Mouse (Mus musculus): ENCODE results near the gene Mettl13. TPM values are rescaled to one million over a fixed set of nuclear protein-coding genes. Genes with fewer than 3 reads are reported as not detected.

Gene Mettl13
- total RNA-seq, 1 experiment from 2014 or later, result 18.9 TPM

GRCm38 (mm10) chr1:162548917-162549613, 714 bp upstream of the Mettl13 start:
- no peak; a peak in 1 of 4 replicates for ATAC-seq (replicated peaks in 1 of 2; ENCODE audit: insufficient read depth in 1 of 2, low FRiP score in 2 of 2, low TSS enrichment in 1 of 2, low read depth in 1 of 2, poor library complexity in 2 of 2, severe bottlenecking in 2 of 2)

DNA sequence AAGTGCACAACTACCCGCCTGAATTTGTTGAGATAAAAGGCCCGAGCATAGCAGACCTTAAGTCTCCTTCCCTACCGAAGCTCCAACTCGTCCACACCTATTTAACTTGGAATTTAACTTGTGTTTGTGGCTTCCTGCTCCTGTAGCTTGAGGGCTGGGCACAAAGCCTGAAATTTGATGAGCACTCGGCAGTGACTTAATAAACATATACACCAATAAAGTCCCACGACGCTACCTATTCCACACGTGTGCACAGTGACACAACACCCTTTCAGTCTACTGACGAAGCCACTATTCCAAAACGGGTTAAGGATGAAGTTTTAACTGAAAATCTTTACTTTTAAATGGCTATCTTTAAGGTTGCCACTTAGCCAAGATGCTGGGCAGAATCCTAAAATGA, 744 bp downstream of the Mettl13 start:
- no peak for ATAC-seq (replicated peaks in 1 of 2; ENCODE audit: insufficient read depth in 1 of 2, low FRiP score in 2 of 2, low TSS enrichment in 1 of 2, low read depth in 1 of 2, poor library complexity in 2 of 2, severe bottlenecking in 2 of 2)

DNA sequence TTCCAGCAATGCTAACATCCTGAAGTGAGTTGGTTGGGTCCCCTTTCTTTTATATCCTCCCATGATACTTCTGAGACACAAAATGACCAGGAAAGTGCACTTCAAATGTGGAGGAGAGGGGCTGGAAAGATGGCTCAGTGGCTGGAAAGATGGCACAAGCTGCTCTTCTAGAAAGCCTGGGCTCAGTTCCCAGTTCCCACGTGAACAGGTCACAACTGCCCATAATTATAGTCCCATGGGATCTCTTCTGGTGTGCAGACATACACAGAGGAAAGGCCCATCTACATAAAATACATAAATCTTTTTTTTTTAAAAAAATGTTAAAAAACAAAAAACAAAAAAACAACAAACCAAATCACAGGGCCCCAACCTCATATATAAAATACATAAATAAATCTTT, 5.1 kb downstream of the Mettl13 start:
- ATAC-seq (replicated peaks in 1 of 2; ENCODE audit: insufficient read depth in 1 of 2, low FRiP score in 2 of 2, low TSS enrichment in 1 of 2, low read depth in 1 of 2, poor library complexity in 2 of 2, severe bottlenecking in 2 of 2), result no peak

DNA sequence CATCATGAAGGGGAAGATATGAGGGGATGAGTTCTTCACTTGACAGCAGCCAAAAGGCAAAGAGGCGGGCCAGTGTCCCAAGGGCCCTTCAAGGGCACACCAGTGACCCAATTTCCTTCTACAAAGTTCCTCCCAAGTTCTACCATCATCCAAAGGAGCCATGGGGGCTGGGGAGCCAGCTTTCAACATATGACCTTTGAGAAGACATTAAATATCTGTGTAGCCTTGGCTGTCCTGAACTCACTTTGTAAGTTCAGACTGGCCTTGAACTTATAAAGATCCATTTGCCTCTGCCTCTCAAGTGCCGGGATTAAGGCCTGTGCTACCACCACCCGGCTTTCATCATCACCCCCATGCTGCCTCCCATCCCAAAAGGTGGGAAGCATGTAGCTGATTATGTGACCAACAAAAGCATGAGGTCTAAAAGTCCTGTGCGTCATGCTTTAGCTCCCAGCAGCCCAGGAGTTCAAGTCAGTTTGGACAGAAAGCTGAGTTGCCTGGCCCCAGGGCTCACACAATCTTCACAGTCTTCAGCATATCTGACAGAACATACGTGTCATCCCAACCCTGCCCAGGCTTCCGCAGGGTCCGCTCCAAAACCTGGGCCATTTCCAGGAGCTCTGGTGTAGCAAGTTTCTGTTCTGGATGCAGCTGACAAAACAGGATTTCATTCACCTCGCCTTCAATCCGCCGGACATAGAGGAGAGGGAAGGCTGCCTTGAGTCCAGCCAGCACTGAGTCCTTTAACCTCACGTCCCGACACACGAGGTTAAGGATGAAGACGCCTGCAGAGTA, 14.4 kb downstream of the Mettl13 start:
- no peak for ATAC-seq (replicated peaks in 1 of 2; ENCODE audit: insufficient read depth in 1 of 2, low FRiP score in 2 of 2, low TSS enrichment in 1 of 2, low read depth in 1 of 2, poor library complexity in 2 of 2, severe bottlenecking in 2 of 2)

DNA sequence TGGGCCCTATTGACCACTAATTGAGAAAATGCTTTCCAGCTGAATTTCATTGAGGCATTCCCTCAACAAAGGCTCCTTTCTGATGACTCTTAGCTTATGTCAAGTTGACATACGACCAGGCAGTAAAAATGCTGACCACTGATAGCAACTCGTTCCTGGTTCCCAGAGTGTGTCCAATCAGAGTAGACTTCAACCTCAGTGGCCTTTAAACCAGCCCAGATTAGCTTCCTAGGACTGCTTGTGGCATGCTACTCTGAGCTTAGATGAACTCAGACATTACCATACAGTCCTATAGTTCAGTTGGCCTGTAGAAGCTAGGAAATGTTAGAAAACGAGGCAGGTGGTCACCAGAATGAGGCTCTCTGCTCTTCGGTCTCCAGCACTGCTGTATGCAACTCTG, 16.0 kb downstream of the Mettl13 start:
- ATAC-seq (replicated peaks in 1 of 2; ENCODE audit: insufficient read depth in 1 of 2, low FRiP score in 2 of 2, low TSS enrichment in 1 of 2, low read depth in 1 of 2, poor library complexity in 2 of 2, severe bottlenecking in 2 of 2), result no peak

DNA sequence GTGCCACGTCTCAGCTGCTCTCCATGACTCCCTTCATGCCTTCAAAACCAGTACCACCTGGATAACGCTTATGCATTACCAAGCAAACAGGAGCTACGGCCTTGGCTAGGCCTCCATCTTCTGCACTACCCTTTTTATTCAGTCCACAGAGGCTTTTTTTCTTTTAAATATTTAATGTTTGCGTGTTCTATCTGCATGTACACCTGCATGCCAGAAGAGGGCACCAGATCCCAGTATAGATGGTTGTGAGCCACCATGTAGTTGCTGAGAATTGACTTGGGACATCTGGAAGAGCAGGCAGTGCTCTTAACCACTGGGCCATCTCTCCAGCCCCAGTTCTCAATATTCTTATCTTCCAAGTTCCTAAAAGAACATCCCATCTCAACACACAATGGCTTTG, 16.8 kb downstream of the Mettl13 start:
- ATAC-seq (replicated peaks in 1 of 2; ENCODE audit: insufficient read depth in 1 of 2, low FRiP score in 2 of 2, low TSS enrichment in 1 of 2, low read depth in 1 of 2, poor library complexity in 2 of 2, severe bottlenecking in 2 of 2), result no peak

- no peak for ATAC-seq (replicated peaks in 1 of 2; ENCODE audit: insufficient read depth in 1 of 2, low FRiP score in 2 of 2, low TSS enrichment in 1 of 2, low read depth in 1 of 2, poor library complexity in 2 of 2, severe bottlenecking in 2 of 2)
Observed at GRCm38 (mm10) chr1:162530666-162531065, 17.7 kb downstream of the Mettl13 start.

- ATAC-seq (replicated peaks in 1 of 2; ENCODE audit: insufficient read depth in 1 of 2, low FRiP score in 2 of 2, low TSS enrichment in 1 of 2, low read depth in 1 of 2, poor library complexity in 2 of 2, severe bottlenecking in 2 of 2), result no peak
Observed at GRCm38 (mm10) chr1:162529651-162530050, 18.7 kb downstream of the Mettl13 start.

DNA sequence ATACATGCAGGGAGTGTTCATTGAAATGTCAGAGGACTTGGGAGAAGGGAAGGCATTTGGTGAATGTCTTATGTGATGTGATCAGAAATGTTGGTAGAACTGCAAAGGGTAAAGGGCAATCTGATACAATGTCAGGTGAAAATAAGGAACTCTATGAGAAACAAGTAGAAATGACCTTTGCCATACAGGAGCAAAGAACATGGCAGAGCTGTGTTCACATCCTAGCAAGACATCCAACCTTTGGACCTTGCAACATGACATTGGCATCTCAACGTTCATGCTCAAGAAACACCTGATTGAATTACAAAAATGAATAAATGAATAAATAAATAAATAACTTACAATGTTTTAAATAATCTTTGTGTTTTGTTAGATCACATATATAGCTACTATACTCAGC, 33.2 kb downstream of the Mettl13 start:
- no peak for ATAC-seq (replicated peaks in 1 of 2; ENCODE audit: insufficient read depth in 1 of 2, low FRiP score in 2 of 2, low TSS enrichment in 1 of 2, low read depth in 1 of 2, poor library complexity in 2 of 2, severe bottlenecking in 2 of 2)

GRCm38 (mm10) chr1:162510013-162510356, 38.4 kb downstream of the Mettl13 start:
- ATAC-seq (replicated peaks in 1 of 2; ENCODE audit: insufficient read depth in 1 of 2, low FRiP score in 2 of 2, low TSS enrichment in 1 of 2, low read depth in 1 of 2, poor library complexity in 2 of 2, severe bottlenecking in 2 of 2), result peak; percentile 23 to 52; a peak in 2 of 4 replicates

GRCm38 (mm10) chr1:162509329-162510012, 38.9 kb downstream of the Mettl13 start:
- ATAC-seq (replicated peaks in 1 of 2; ENCODE audit: insufficient read depth in 1 of 2, low FRiP score in 2 of 2, low TSS enrichment in 1 of 2, low read depth in 1 of 2, poor library complexity in 2 of 2, severe bottlenecking in 2 of 2), result peak; percentile 44 to 56; a peak in 3 of 4 replicates

DNA sequence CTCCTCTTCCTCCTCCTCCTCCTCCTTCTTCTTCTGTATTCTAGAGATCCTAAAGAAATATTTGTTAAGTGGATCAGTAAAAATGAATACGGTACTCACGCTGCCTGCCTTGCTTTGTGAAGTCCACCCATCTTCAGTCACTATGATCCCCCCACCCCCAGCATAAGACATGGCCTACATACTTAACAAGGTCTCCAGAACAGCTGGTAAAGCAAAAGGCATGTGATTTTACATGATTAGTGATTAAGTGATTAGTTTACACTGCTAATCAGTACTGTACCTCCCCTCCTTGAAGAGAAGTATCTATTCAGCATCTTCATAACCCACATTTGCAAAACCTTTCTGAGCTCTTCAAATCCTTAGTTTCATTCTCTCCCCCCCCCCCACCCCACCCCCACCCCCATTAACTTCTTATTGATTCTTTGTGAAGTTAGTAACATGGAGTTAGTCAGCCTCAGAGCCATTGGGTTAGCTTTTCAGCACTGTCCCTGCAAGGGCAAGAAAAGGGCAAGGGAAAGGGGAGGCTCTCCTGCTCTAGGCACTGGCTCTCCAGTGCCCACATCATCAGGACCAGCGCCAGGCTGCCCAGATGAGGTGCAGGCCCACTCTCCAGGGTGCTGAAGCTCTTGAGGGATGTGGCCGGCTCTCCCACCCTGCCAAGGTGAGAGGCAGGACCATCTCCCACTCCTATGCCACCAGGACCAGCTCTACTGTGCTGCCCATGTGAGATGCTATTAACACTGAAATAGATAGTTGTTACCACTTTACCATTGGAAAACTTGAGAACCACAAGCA, 39.9 kb downstream of the Mettl13 start:
- no peak for ATAC-seq (replicated peaks in 1 of 2; ENCODE audit: insufficient read depth in 1 of 2, low FRiP score in 2 of 2, low TSS enrichment in 1 of 2, low read depth in 1 of 2, poor library complexity in 2 of 2, severe bottlenecking in 2 of 2)

GRCm38 (mm10) chr1:162506516-162506915, 41.8 kb downstream of the Mettl13 start:
- ATAC-seq (replicated peaks in 1 of 2; ENCODE audit: insufficient read depth in 1 of 2, low FRiP score in 2 of 2, low TSS enrichment in 1 of 2, low read depth in 1 of 2, poor library complexity in 2 of 2, severe bottlenecking in 2 of 2), result no peak

- peak in 1 of 2 experiments; percentile 52; a peak in 1 of 4 replicates for ATAC-seq (replicated peaks in 1 of 2; ENCODE audit: insufficient read depth in 1 of 2, low FRiP score in 2 of 2, low TSS enrichment in 1 of 2, low read depth in 1 of 2, poor library complexity in 2 of 2, severe bottlenecking in 2 of 2)
Observed at GRCm38 (mm10) chr1:162505649-162506048, 42.7 kb downstream of the Mettl13 start.

All from hematopoietic stem cell, adult 5-6 weeks (primary cell).